Mouse (Mus musculus): ENCODE data around the gene BC048562.
A peak's percentile ranks its signal among the peaks of the same experiment; 100 is the strongest.

BC048562 gene

DNA sequence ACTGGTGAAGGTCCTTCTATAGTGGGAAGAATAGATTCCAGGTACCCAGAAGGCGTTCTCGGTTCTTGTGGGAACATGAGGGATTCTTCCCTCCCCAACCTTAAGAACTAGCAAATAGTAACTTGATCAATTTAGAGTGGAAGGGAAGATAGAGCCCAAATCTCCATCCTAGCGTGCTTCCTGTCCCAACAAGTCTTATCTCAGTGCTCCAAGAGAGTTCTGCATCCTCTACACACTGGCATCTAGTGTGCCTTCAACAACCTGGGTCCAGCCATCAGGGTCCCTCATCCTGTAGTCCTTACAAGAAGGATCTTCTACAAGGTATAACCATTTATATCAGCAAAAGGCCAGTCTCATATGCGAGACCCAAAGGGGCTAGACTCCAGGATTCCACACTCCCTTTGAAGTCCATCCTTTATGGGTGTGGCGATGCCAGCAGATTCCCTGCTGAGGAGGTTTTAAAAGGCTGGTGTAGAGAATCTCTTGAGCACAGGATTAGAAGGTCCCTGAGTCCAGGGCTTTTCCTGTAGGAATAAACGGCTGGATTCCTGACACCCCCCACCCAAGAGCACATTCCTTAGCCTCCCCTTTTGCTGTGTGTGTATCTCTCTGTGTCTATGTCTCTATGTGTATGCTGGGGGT is 15.4 kb downstream of the BC048562 start:
- DNase-seq = no peak

DNA sequence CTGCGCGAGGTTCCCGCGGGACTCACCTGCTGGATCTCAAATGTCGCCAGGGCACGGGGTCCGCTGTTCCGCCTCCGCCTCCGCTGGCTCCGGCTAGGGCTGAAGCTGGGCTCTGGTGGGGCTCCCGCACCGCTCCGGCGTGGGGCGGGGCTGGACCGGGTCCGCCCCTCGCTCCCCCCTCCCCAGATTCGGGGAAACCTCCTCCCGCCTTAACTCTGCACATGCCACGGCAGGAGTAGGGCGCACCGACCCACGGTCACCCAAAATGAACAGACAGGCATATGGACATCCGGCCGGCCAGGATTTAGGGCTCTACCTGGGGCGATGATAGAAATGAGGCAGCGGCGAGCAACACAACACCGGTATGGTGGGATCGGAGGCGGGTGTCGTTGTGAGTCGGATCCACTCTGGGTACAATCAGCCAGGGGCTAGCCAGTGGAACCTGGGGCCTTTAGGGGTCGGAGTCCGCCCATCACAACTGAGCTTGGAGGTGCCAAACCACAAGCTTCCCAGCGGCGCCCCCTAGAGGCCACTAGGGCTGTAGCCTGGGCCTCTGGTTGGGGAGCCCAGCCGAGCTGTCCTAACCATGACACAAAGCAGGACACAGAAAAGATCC is 16.1 kb downstream of the BC048562 start:
- DNase-seq = peak; percentile 86

DNA sequence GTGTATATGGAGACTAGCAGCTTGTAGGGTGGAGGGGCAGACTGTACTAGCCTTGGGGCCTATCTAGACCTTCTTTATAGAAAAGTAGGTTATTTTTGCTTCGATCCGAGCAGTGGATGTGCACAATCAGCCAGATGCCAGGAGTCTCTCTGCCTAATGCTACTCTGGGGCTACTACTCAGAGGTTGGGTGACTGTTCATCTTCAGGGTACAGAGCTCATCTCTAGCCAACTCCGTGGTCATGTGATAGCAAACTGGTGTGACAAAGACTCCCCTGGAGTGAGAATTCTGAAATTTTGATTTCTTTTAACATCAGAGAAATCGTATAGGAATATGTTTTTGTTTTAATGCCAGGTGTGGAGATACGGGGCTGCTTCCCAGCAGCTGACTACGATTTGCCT is 16.6 kb downstream of the BC048562 start:
- no peak for DNase-seq

DNA sequence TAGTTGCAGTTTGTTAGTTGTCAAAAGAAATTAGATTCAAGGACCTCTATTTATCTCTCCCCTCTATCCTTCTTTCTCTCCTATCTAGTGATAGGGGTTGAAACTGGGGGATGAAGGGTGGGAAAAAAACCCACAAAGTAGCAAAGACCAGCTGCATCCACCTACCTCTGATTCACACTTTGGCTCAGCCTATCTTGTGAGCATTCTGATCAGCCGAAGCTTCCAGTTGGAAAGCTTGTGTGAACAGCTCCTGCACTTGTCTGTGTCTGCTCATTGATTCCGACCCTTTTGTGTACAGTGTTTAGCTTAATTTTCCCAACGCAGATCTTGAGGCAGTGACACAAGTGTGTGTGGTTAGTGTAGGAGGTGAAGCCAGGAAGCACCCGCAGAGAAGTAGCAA is 17.2 kb downstream of the BC048562 start:
- no peak for DNase-seq

DNA sequence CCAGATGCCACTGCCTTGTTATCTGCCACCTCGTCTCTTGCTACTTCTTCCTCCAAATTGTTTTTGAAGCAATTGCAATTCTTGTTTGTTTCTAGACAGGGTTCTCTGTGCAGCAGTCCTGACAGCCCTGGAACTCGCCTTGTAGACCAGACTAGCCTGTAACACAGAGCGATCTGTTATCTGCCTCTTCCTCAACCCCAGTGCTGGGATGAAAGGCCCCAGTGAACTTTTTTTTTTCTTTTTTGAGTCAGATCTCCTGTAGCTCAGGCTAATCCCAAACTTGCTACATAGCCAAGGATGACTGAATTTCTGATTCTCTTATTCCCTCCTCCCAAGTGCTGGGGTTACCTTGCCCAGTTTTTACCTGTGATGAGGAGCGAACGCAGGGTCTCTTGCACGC is 18.1 kb downstream of the BC048562 start:
- no peak for DNase-seq

DNA sequence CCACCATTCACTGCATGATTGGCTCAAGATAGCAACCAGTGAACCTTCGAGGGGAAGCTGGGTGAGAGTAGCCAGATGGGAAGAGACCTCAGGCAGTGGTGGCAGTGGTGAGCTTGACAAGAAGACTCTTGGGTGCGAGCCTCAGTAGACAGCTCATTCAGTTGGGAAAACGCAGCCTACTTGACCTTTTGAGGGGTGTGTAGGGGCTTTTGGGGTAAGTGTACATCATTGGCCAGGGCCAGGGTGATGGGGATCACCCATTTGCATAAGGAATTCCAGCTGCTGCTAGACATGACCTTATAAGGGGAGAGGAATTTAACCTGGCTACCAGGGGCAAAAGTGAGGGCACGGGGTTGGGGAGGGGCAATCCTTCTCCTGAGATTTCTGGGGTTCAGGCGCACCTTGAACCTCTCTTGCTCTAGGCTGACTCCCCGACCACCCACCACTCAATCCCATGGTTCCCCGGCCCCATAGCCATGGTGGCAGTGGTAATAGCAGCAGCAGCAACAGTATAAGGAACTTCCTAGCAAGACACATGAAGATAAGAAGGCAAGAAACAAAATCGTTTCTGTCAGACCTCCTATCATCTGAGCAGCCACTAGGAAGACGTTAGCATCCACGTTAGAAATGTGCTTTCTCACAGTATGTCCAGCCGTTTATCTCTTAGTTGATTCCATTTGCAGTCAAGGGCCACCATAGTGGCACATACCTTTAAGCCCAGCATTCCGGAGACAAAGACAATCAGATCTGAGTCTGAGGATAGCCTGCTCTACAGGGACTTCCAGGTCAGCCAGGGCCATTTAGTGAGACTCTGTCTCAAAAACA is 19.7 kb downstream of the BC048562 start:
- no peak for DNase-seq

DNA sequence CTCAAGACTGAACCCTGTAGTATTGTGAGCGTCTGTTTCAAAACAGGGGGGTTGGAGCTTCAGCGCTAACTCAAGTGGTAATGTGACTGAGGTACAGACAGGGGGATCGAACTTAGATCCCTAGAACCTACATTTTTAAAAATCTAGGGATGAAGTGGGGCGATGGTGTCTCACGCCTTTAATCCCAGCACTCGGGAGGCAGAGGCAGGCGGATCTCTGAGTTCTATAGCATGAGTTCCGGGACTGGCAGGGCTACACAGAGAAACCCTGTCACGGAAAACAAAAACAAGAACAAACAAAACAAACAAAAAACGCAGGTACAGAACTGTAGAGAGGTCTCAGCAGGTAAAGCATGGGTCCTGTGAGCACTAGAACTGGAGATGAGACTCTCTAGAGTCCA is 20.7 kb downstream of the BC048562 start:
- no peak for DNase-seq

DNA sequence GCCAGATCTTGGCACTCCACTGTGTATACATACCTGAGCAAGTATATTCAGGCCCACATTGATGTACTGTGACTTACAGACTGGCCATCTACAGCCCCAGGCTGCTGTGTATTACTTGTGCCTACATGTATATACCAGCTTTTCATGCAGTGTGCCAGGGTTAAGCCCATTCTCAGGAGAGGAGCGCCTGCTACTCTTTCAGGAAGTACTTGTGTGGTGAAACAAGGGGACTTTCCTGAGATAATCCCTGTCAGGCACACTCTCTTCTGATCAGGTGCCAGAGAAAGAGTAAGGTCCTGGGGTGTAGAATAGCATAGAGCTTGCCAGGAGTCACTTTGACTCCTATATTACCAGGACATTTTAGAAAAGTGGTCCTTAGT is 23.6 kb downstream of the BC048562 start:
- no peak for DNase-seq

DNA sequence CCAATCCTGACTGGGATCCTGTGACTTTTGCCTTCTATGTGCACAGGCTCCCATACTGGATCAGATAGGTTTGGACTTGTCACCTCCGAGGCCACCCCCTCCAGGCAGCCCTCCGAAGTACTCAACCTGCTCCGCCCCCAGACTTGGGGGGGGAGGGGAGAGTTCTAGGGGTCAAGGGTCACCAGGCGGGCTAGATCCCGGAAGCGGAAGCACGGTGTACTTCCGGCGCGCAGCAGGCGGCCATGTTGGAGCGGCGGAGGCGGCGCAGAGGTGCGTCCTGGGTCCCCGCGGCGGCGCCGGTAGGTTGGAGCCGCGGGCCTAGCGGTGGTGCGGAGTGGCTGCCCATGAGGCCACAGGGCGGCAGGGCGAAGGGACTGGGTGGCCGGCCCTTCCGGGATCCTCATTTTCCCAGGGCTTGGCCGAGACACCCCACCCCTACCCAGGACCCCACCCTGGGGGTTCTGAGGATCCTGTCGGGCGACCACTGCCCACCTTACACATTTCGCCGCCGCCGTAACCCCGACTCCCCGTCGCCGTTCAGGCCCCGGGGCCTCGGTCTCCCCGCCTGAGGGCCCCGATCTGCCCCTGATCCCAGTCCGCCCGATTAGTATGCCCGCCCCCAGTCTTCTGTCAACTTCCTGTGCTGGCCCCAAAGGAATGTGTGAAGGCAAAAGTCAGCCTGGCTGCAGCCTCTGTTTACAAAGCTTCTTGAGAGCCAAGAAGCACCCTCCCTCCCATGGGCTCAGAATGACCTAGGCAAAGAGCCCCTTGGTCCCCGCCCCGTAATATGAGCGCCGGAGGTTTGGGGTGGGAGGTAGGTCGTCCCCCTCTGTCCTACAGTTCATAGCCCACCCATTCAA is 24.3 kb downstream of the BC048562 start, which contains the start of gene Ccdc71:
TSS of gene Ccdc71 (plus strand) at position 209 of the 860 bp plus-strand sequence.
- peak; percentile 90 for DNase-seq

DNA sequence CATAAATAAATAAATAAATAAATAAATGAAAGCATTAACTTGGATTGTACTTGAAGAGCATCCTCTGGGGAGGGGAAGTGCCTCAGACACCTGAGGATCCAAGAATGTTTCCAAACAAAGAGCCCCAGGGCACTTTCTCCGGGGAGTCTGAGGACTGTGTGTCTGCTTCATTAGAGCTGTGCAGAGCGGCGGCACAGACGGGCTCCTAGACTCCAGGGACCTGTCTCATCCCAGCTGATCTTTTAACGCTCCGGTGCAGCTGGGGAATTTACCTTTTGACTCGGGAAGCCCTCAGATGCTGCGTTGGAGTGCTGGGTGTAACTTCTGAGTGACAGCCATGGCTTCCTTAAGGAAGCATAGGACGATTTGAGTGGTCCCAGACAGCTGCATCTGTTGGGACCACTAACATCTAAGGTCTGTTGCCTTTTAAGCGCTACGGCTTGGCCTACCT is 24.9 kb downstream of the BC048562 start, which contains the start of gene Klhdc8b:
TSS of gene Klhdc8b (minus strand) at position 401 of the 451 bp plus-strand sequence.
- no peak for DNase-seq

DNA sequence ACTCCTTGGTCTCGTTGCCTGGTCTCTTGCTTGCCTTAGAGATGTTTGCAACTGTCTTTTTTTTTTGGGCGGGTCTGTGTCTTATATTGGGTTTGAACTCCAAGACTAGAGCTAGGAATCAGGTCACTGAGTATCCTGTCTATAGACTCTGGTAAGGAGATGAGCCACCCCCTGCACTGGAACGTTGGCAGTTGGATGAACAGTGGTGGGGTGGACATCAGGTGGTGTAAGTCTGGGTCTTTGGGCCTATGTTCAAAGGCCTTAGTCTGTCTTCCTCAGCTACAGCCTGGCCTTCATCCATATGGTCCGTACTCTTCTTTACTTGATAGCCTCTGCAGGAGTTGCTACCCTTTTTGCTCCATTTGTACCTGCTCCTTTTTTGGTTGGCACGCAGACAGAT is 25.4 kb downstream of the BC048562 start:
- DNase-seq = no peak

DNA sequence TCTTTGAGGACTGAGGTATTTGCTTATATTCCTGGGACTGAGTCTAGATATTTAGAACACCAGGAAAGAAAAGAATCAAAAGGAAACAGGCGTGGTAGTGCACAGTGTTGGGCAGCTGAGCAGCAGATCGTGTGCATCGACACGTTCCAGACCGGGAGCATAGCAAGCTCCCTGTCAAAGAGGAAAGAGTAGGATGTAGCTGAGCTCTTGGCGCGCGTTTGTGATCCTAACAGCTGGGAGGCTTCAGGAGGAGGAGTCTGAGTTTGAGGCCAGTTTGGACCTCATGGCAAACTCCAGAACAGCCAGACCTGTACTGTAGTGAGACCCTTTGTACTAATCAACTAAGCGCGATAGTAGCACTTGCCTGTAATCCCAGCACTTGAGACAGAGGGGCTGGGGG is 25.9 kb downstream of the BC048562 start:
- no peak for DNase-seq

DNA sequence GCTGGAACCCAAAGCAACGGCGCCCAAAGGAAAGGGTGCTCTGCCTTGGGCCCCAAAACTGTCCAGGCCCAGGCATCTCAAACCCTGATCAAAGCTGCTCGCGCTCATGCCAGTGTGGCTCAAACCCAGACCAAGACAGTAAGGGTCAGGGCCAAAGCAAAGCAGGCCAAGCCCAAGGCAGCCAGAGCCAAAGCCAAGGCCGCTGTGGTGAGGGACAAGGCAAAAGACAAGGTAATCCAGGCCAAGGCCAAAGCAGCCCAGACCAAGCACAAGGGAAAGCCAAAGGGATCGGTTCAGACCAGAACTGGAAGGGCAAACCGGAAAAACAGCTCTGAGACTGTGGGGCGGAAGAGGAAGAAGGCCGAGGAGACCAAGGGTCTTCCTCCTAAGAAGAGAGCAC is 27.4 kb downstream of the BC048562 start:
- DNase-seq = no peak

DNA sequence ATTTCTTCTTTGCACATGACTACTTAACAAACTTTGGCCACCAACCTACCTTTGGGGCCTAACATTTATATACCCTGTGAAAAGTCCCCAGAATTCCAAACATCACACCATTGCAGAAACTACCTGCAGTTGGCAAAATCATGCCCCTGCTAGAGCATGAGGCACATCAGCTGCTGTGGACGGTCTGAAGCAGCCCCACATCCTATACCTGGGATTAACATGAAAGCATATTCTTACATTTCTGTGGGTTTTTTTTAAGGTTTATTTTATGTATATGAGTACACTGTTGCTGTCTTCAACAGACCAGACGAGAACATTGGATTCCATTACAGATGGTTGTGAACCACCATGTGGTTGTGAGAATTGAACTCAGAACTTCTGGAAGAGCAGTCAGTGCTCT is 29.9 kb downstream of the BC048562 start:
- no peak for DNase-seq

DNA sequence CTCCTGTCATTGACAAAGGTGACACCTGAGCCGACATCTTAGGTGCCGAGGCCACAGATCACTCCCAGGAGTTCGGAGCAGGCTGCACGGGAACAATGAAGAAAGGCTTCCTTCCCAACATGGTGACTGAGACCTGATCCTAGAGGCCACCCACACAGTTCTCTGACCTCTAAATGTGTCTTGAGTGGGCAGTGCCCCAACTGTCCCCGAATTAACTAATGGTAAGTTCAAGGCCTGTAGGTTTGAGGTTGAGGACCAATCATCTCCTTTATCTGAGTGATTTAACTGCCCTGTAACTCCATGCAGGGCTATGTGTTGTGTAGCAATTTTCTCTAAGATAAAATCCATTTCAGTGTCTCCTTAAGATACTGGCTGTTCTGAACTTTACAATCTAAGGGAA is 33.1 kb downstream of the BC048562 start:
- DNase-seq = no peak

DNA sequence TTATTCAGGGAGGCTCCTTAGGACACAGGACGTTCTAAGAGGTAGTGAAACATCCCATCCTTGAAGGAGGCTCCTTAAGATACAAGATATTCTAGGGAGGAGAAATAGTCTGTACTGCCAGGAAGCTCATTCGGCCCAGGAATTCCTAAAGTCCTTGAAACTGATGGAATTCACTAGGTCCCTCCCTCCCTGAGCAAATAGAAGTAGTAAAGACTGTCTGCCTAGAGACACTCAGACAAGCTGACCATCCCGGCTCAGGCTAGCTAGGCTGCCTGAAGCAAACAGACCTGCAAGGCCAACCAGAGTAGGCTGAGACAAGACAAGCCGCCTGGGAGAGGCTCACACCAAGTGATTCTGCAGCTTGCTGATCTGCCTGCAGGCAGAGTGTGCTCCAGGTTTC is 33.6 kb downstream of the BC048562 start:
- DNase-seq = no peak

DNA sequence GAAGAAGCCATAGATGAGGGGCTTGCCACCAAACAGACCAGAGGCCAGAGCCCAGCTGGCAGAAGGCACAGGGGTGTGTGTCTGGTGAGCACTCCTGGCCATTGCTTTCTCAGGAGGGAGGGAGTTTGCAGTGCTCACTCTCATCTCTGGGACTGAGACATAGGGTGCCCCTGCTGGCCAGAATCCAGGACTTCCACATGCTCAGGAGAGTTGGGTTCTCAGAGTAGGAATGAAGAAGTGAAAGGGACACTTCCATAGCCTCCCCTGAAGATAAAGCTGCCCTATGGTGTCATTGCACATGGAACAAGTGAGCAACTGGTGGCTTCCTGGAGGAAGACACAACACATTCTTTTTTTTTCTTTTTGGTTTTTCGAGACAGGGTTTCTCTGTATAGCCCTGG is 38.2 kb downstream of the BC048562 start:
- no peak for DNase-seq

DNA sequence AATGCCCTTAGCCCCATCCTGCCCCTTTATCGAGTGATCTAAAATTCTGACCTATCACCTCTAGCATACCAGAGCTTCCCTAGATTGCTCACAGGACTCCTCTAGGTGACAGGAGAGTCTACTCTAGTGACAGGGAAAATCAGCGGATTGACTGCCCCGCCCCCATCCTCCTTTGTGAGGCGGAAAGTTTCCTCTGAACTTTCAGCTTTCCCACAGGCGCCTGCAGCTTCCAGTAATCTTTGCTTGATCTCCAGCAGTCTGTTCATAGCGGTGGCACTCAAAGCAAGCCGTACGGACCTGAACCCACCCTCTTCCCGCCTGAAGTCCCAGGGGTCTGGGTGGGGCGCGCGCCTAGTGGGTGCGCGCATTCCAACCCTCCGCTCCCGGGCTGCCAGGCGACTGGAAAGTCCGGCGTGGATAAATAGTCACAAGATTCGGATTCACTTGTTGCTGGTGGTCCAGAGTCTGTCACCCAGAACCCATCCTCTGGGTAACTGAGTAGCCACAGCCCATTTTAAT is 42.4 kb downstream of the BC048562 start:
- DNase-seq = no peak

DNA sequence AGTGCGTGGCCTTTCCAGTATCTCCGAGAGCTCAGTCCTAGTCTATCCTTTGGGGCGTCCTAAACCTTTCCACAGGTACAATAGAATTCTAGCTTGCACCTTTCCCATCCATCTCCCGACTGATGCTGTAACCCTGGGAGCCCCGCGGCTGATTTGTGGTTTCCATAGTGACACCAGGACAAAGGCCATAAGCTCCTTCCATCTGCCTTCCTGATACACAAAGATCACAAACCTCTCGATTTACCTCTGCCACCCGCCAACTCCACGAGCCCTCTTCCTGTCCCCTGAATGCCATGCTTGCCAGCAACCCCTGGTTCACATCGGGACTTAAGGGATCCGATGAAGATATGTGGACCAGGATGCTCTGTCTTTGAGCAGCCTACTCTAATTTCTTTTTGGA is 43.0 kb downstream of the BC048562 start:
- no peak for DNase-seq

DNA sequence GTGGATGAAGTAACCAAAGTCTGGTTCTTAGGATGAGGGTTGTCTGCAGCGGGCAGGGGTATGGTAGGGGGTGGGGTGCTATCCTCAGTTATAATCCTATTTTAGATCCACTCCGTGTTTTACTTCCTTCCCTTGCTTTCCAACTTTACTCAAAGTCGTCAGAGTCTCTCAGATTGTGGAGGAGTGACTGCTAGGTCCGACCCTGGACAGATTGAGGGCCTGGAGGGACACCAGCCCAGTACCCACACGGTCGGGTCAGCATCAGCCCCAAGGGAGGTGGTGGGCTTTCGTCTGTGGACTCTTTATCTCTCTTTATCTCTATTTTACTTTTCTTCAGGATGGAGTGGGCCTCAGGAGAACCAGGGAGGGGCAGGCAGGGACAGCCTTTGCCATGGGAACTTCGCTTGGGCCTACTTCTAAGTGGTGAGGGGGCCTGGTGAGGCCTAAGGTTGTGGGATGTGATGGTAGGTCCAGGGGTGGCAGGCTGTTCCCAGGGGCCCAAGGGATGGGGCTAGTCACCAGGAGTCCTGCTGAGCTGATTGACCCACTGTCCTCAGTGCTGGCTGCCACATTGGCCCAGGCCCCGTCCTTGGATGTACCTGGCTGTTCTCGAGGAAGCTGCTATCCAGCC is 43.6 kb downstream of the BC048562 start, which contains the start of gene Lamb2:
TSS of gene Lamb2 (plus strand) at position 16 of the 631 bp plus-strand sequence.
- DNase-seq = no peak

DNA sequence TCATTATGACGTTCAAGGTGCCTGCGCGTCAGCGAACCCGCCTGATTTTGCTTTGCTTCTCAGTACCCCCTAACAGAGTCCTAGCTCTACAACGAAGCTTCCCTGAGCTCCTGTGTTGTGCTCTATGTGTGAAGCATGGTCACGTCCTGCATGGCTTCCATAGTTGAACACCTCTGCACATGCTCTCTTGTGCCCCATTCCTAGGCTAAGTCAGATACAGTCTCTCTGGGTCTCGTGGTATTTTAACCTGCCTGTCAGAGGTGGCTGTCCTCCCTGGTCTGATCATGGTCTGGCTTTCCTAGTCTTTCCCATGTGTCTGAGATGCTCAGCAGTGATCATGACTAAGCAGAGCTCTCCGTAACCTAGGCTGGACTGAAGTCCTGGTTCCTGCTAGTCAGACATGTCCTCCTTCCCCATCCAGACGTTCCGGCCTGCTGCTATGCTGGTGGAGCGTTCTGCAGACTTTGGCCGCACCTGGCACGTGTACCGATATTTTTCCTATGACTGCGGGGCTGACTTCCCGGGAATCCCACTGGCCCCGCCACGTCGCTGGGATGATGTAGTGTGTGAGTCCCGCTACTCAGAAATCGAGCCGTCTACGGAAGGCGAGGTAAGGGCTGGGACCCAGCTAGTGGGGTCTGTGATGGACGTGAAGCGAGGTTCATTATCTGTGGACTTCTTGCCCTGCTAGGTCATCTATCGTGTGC is 44.7 kb downstream of the BC048562 start:
- DNase-seq = no peak
